Mouse (Mus musculus): ENCODE measurements at regions not wholly inside any gene's neighbourhood (a gene's known extent, or its start where the extent isn't known, plus 50 kb on each side); places are given as distances from the start of the nearest gene placed in this dataset.

GRCm38 (mm10) chr4:56264626-56265025, 475.2 kb upstream of the Gm26657 start:
- DNase-seq (ENCODE audit: low spot score in 2 of 2), result no peak

GRCm38 (mm10) chr4:56263822-56264221, 476.0 kb upstream of the Gm26657 start:
- no peak for DNase-seq (ENCODE audit: low spot score in 2 of 2)

- no peak for DNase-seq (ENCODE audit: low spot score in 2 of 2)
Measured at GRCm38 (mm10) chr4:56262589-56262988, 477.3 kb upstream of the Gm26657 start.

GRCm38 (mm10) chr4:56261992-56262391, 477.9 kb upstream of the Gm26657 start:
- DNase-seq (ENCODE audit: low spot score in 2 of 2), result no peak

GRCm38 (mm10) chr4:56252375-56252774, 487.5 kb upstream of the Gm26657 start:
- DNase-seq (ENCODE audit: low spot score in 2 of 2), result no peak

GRCm38 (mm10) chr4:56251766-56252165, 488.1 kb upstream of the Gm26657 start:
- no peak for DNase-seq (ENCODE audit: low spot score in 2 of 2)

GRCm38 (mm10) chr4:56250611-56251010, 489.3 kb upstream of the Gm26657 start:
- DNase-seq (ENCODE audit: low spot score in 2 of 2), result no peak

GRCm38 (mm10) chr4:56243863-56244262, 496.0 kb upstream of the Gm26657 start:
- no peak for DNase-seq (ENCODE audit: low spot score in 2 of 2)

- DNase-seq (ENCODE audit: low spot score in 2 of 2), result no peak
Measured at GRCm38 (mm10) chr4:56238496-56239488, 501.1 kb upstream of the Gm26657 start.

GRCm38 (mm10) chr4:56231414-56231813, 508.5 kb upstream of the Gm26657 start:
- no peak for DNase-seq (ENCODE audit: low spot score in 2 of 2)

- DNase-seq (ENCODE audit: low spot score in 2 of 2), result no peak
Measured at GRCm38 (mm10) chr4:56230451-56230850, 509.4 kb upstream of the Gm26657 start.

- DNase-seq (ENCODE audit: low spot score in 2 of 2), result no peak
Measured at GRCm38 (mm10) chr4:56226493-56226892, 513.4 kb upstream of the Gm26657 start.

GRCm38 (mm10) chr4:56224542-56224941, 515.3 kb upstream of the Gm26657 start:
- no peak for DNase-seq (ENCODE audit: low spot score in 2 of 2)

GRCm38 (mm10) chr4:56222023-56222776, 517.7 kb upstream of the Gm26657 start:
- peak; percentile 38 to 73 for DNase-seq (ENCODE audit: low spot score in 2 of 2)

- DNase-seq (ENCODE audit: low spot score in 2 of 2), result no peak
Measured at GRCm38 (mm10) chr4:56220531-56220930, 519.3 kb upstream of the Gm26657 start.

- DNase-seq (ENCODE audit: low spot score in 2 of 2), result no peak
Measured at GRCm38 (mm10) chr4:56209499-56209898, 530.4 kb upstream of the Gm26657 start.

- no peak for DNase-seq (ENCODE audit: low spot score in 2 of 2)
Measured at GRCm38 (mm10) chr4:56207726-56208125, 532.1 kb upstream of the Gm26657 start.

- no peak for DNase-seq (ENCODE audit: low spot score in 2 of 2)
Measured at GRCm38 (mm10) chr4:56205069-56205468, 534.8 kb upstream of the Gm26657 start.

GRCm38 (mm10) chr4:56193365-56193764, 546.5 kb upstream of the Gm26657 start:
- DNase-seq (ENCODE audit: low spot score in 2 of 2), result no peak

- DNase-seq (ENCODE audit: low spot score in 2 of 2), result no peak
Measured at GRCm38 (mm10) chr4:56192516-56192915, 547.4 kb upstream of the Gm26657 start.

- no peak for DNase-seq (ENCODE audit: low spot score in 2 of 2)
Measured at GRCm38 (mm10) chr4:56179566-56179965, 560.3 kb upstream of the Gm26657 start.

- DNase-seq (ENCODE audit: low spot score in 2 of 2), result no peak
Measured at GRCm38 (mm10) chr4:56178844-56179481, 560.9 kb upstream of the Gm26657 start.

All from thymus, postnatal 10 days (tissue).